Mouse (Mus musculus) ES-E14 (cell line): ENCODE results near the gene Rps7. TPM values are rescaled to one million over a fixed set of nuclear protein-coding genes. Genes with fewer than 3 reads are reported as not detected.

Source experiments
- DNase-seq: peaks from one replicate; pipeline ENCODE4 v3.0.0-alpha.2; 2013; ENCODE audit warnings: low read depth, low spot score
- H3K27ac ChIP-seq: 2 replicates; pipeline ENCODE4 v1.5.1; 2012; ENCODE audit warnings: low read depth, mild to moderate bottlenecking, low read length, moderate library complexity, mixed read lengths; ENCODE audit not compliant: poor library complexity, insufficient read depth, severe bottlenecking
- H3K36me3 ChIP-seq: 2 replicates; pipeline ENCODE4 v1.6.1; 2012; ENCODE audit warnings: mild to moderate bottlenecking, low read length, moderate library complexity, mixed read lengths; ENCODE audit not compliant: control insufficient read depth, poor library complexity, insufficient read depth, severe bottlenecking
- H3K4me1 ChIP-seq, 2 experiments: fragments of 150-350 bp in 1 of 2; sonication (generic) in 1 of 2; 2 replicates each; pipeline ENCODE4 v1.6.1; 2012; ENCODE audit warnings: low read length in 2 of 2, mild to moderate bottlenecking in 1 of 2, mixed read lengths in 1 of 2; ENCODE audit not compliant: control insufficient read depth in 2 of 2, insufficient read depth in 2 of 2, poor library complexity in 1 of 2
- H3K4me3 ChIP-seq, 2 experiments: fragments of 150-350 bp in 1 of 2; sonication (generic) in 1 of 2; 2 replicates each; pipeline ENCODE4 v1.5.1; 2012; ENCODE audit warnings: low read length in 2 of 2, low read depth in 1 of 2, mild to moderate bottlenecking in 1 of 2, mixed read lengths in 1 of 2; ENCODE audit not compliant: insufficient read depth in 1 of 2, poor library complexity in 1 of 2, severe bottlenecking in 1 of 2
- H3K9ac ChIP-seq: 2 replicates; pipeline ENCODE4 v1.6.1; 2012; ENCODE audit warnings: low read depth, mild to moderate bottlenecking, low read length, mixed read lengths; ENCODE audit not compliant: poor library complexity, insufficient read depth, severe bottlenecking
- H3K9me3 ChIP-seq: fragments of 150-350 bp; sonication (generic); 2 replicates; pipeline ENCODE4 v1.6.1; 2012; ENCODE audit warnings: low read depth, mild to moderate bottlenecking, low read length; ENCODE audit not compliant: control insufficient read depth, insufficient read depth
- CHD2 ChIP-seq: IDR thresholded peaks from 2 replicates; pipeline ENCODE4 v1.6.1; 2014; ENCODE audit warnings: mild to moderate bottlenecking, low read depth, low read length, inconsistent platforms
- HCFC1 ChIP-seq: IDR thresholded peaks from 2 replicates; pipeline ENCODE4 v1.6.1; 2012; ENCODE audit warnings: low read length, inconsistent platforms, borderline replicate concordance; ENCODE audit not compliant: insufficient read depth
- MAFK ChIP-seq: IDR thresholded peaks from 2 replicates; pipeline ENCODE4 v1.6.1; 2014; ENCODE audit warnings: mild to moderate bottlenecking, low read depth, low read length, inconsistent platforms; ENCODE audit not compliant: insufficient read depth
- ZC3H11A ChIP-seq: IDR thresholded peaks from 2 replicates; pipeline ENCODE4 v1.6.1; 2012; ENCODE audit warnings: low read depth, mild to moderate bottlenecking, inconsistent platforms, low read length, borderline replicate concordance
- ZNF384 ChIP-seq: IDR thresholded peaks from 2 replicates; pipeline ENCODE4 v1.6.1; 2012; ENCODE audit warnings: low read depth, low read length, inconsistent platforms
- in situ Hi-C, 2 experiments: fragments of 600-800 bp; cut with MboI; formaldehyde crosslinking; loops; one replicate each; pipeline ENCODE4 v1.15.1; 2025; ENCODE audit warnings: low sequenced_read_pairs in 2 of 2, inconsistent platforms in 1 of 2; ENCODE audit not compliant: unreplicated experiment in 2 of 2
- total RNA-seq: library from RNA; depleted of rRNA; stranded (reverse); fragments of 300-350 nt; gene quantifications from 2 replicates; pipeline ENCODE4 v1.2.3, GENCODE M21; 2012; rRNA removed

Rps7 gene
- total RNA-seq = 1,340 and 1,705 TPM in 2 replicates

- H3K36me3 ChIP-seq = peaks cover 43% of the 10 kb centered on the region
- H3K27ac ChIP-seq = peak within 1 kb of the TSS; percentile 88
- H3K4me3 ChIP-seq = peak within 1 kb of the TSS; percentile 95 to 98
- in situ Hi-C loops = no loop called here
- H3K4me1 ChIP-seq = peaks cover 0 to 6% of the 10 kb centered on the region in 2 experiments; a peak in 1 of 4 replicates
- TF ChIP-seq CHD2 (peak; percentile 100), HCFC1 (peak; percentile 87), MAFK (no peak), ZNF384 (no peak)
- H3K9me3 ChIP-seq = no peaks in the 10 kb centered on the region
- DNase-seq = peak; percentile 90
- H3K9ac ChIP-seq = peak within 1 kb of the TSS; percentile 94
Observed at GRCm38 (mm10) chr12:28635535-28636476, at the start of gene Rps7. Gene Rps7, minus strand, starts transcription at chr12:28635953.

GRCm38 (mm10) chr12:28684674-28685073, 48.9 kb upstream of the Rps7 start:
- Histone ChIP-seq H3K27ac (no peak overlapping the region), H3K4me3 (no peak overlapping the region), H3K9ac (no peak overlapping the region), H3K4me1 (no peaks in the 10 kb centered on the region), H3K36me3 (peaks cover 18% of the 10 kb centered on the region), H3K9me3 (0 out of 2 replicates have a peak, but pooled peaks cover 1% of the 10 kb centered on the region)
- no peak for TF ChIP-seq ZNF384
- DNase-seq = no peak
- in situ Hi-C loops = no loop called here

GRCm38 (mm10) chr12:28675925-28676209, 40.1 kb upstream of the Rps7 start:
- TF ChIP-seq ZC3H11A (no peak), MAFK (no peak), ZNF384 (no peak), HCFC1 (no peak), CHD2 (no peak)
- no peak for DNase-seq
- peak overlapping the region; percentile 77 for H3K9ac ChIP-seq
- peak overlapping the region; percentile 80 to 84 for H3K4me3 ChIP-seq
- no peaks in the 10 kb centered on the region for H3K9me3 ChIP-seq
- H3K36me3 ChIP-seq = peaks cover 18% of the 10 kb centered on the region
- in situ Hi-C loops = no loop called here
- peak overlapping the region; percentile 79 for H3K27ac ChIP-seq
- H3K4me1 ChIP-seq = peaks cover 3 to 9% of the 10 kb centered on the region in 2 experiments; a peak in 1 of 4 replicates

- in situ Hi-C loops = no loop called here
- Histone ChIP-seq H3K27ac (peak within 1 kb of the TSS; percentile 79), H3K9me3 (no peaks in the 10 kb centered on the region), H3K4me1 (peaks cover 3 to 9% of the 10 kb centered on the region in 2 experiments; a peak in 1 of 4 replicates), H3K4me3 (peak within 1 kb of the TSS; percentile 80 to 84), H3K9ac (peak within 1 kb of the TSS; percentile 83), H3K36me3 (peaks cover 14% of the 10 kb centered on the region)
- DNase-seq = peak; percentile 87
- TF ChIP-seq ZC3H11A = no peak
- TF ChIP-seq ZNF384 = no peak
- TF ChIP-seq MAFK = no peak
- no peak for TF ChIP-seq HCFC1
- TF ChIP-seq CHD2 = no peak
Observed at GRCm38 (mm10) chr12:28675121-28675924, 39.6 kb upstream of the Rps7 start, which contains the start of gene Adi1. Gene Adi1, plus strand, starts transcription at chr12:28675231.
